Mouse (Mus musculus): Measurements from ENCODE around the gene Ddx60.

The Ddx60 gene

GRCm38 (mm10) chr8:61985703-61986475, 58.0 kb downstream of the Ddx60 start:
- DNase-seq (ENCODE audit: low read depth) = no peak

GRCm38 (mm10) chr8:61989464-61989863, 61.6 kb downstream of the Ddx60 start:
- DNase-seq (ENCODE audit: low read depth) = no peak

- DNase-seq (ENCODE audit: low read depth) = no peak
These were observed 64.9 kb downstream of the Ddx60 start for GRCm38 (mm10) chr8:61992796-61993195.

GRCm38 (mm10) chr8:61997125-61997524, 69.2 kb downstream of the Ddx60 start:
- DNase-seq (ENCODE audit: low read depth) = no peak

GRCm38 (mm10) chr8:62014166-62014565, 86.3 kb downstream of the Ddx60 start:
- no peak for DNase-seq (ENCODE audit: low read depth)

GRCm38 (mm10) chr8:62014582-62014981, 86.7 kb downstream of the Ddx60 start:
- no peak for DNase-seq (ENCODE audit: low read depth)

GRCm38 (mm10) chr8:62034351-62034750, 106.5 kb downstream of the Ddx60 start:
- no peak for DNase-seq (ENCODE audit: low read depth)

GRCm38 (mm10) chr8:62046809-62047208, 118.9 kb downstream of the Ddx60 start:
- no peak for DNase-seq (ENCODE audit: low read depth)

GRCm38 (mm10) chr8:62060357-62060756, 132.5 kb downstream of the Ddx60 start:
- DNase-seq (ENCODE audit: low read depth) = no peak

GRCm38 (mm10) chr8:62068305-62068704, 140.4 kb downstream of the Ddx60 start:
- DNase-seq (ENCODE audit: low read depth) = no peak

GRCm38 (mm10) chr8:62080195-62080802, 152.4 kb downstream of the Ddx60 start:
- peak; percentile 4 for DNase-seq (ENCODE audit: low read depth)

GRCm38 (mm10) chr8:62081804-62082203, 153.9 kb downstream of the Ddx60 start:
- no peak for DNase-seq (ENCODE audit: low read depth)
